ENCODE assay signal across 17 mouse cellular contexts in genomic region chr5:124605041-124605622, GRCm38 (mm10). TPM values are rescaled to one million over a fixed set of nuclear protein-coding genes. Genes with fewer than 3 reads are reported as not detected.
DNase-seq lines count a peak whose midpoint lies in the region; ATAC-seq lines count a peak whose summit lies in the region.
"Had no signal": no experiment of that assay in that cellular context is flagged by ENCODE, and none has a peak within 500 bp of the region (broad histone marks: within the 10 kb centered on the region; RNA-seq: fewer than 3 reads in every experiment).

No protein-coding gene starts in this region.

- no peak overlapping the region for H3K27ac ChIP-seq in liver, embryonic 11.5 days (ENCODE audit: low read depth, low read length)
- H3K27ac ChIP-seq in liver, embryonic 15.5 days (replicated peaks), result peak overlapping the region; percentile 45; the same call in 1 of the 2 replicates
- H3K27ac ChIP-seq: embryonic facial prominence, embryonic 12.5 days; forebrain, embryonic 15.5 days; heart, embryonic 13.5 days; hindbrain, embryonic 12.5 days had no signal

- H3K4me1 ChIP-seq in liver, embryonic 11.5 days (replicated peaks; ENCODE audit: control insufficient read depth, insufficient read depth, low read length), result no peaks in the 10 kb centered on the region
- 0 out of 2 replicates have a peak, but pooled peaks cover 4% of the 10 kb centered on the region for H3K4me1 ChIP-seq in liver, embryonic 15.5 days (replicated peaks)
- H3K4me1 ChIP-seq: embryonic facial prominence, embryonic 12.5 days; heart, embryonic 13.5 days had no signal

- no peak overlapping the region for H3K4me2 ChIP-seq in liver, embryonic 11.5 days
- H3K4me2 ChIP-seq in liver, embryonic 15.5 days, result no peak overlapping the region
- H3K4me2 ChIP-seq: embryonic facial prominence, embryonic 12.5 days; forebrain, embryonic 15.5 days; heart, embryonic 13.5 days; hindbrain, embryonic 12.5 days had no signal

- 70% methylated on average over 17 of the region's 17 CpGs for WGBS in liver, embryonic 11.5 days
- 64% methylated on average over 17 of the region's 17 CpGs for WGBS in liver, embryonic 15.5 days (ENCODE audit: insufficient replicate concordance)

- no peaks in the 10 kb centered on the region for H3K36me3 ChIP-seq in liver, embryonic 11.5 days (ENCODE audit: control insufficient read depth, insufficient read depth, low read length)
- no peaks in the 10 kb centered on the region for H3K36me3 ChIP-seq in liver, embryonic 15.5 days (replicated peaks)
- H3K36me3 ChIP-seq: embryonic facial prominence, embryonic 12.5 days; G1E had no signal

- no peak overlapping the region for H3K4me3 ChIP-seq in liver, embryonic 11.5 days (ENCODE audit: low read depth, low read length)
- no peak overlapping the region for H3K4me3 ChIP-seq in liver, embryonic 15.5 days (replicated peaks)
- H3K4me3 ChIP-seq: embryonic facial prominence, embryonic 12.5 days; forebrain, embryonic 15.5 days; heart, embryonic 13.5 days; hindbrain, embryonic 12.5 days had no signal

- ATAC-seq in liver, embryonic 11.5 days (replicated peaks; ENCODE audit: low FRiP score), result peak; percentile 74
- ATAC-seq in liver, embryonic 15.5 days (ENCODE audit: insufficient read depth), result peak; percentile 83
- ATAC-seq: forebrain, embryonic 15.5 days; hindbrain, embryonic 16.5 days had no signal

- peak; percentile 49 for DNase-seq in liver
- no peak for DNase-seq in liver, embryonic 11.5 days (ENCODE audit: low spot score)
- DNase-seq in frontal cortex, postnatal 10 days (ENCODE audit: low spot score in 2 of 2), result no peak
- no peak for DNase-seq in lung, postnatal 25 days (ENCODE audit: low spot score)
- no peak for DNase-seq in right cerebral cortex, postnatal 36 days (ENCODE audit: low spot score in 2 of 2)
- DNase-seq: adrenal gland, adult 8-10 months; adrenal gland, postnatal 36 days; cerebellum, adult 8-10 months; cerebellum, postnatal 14 days; gastrocnemius, postnatal 25 days had no signal

- H3K9me3 ChIP-seq in liver, embryonic 11.5 days (ENCODE audit: control insufficient read depth, low read length), result no peaks in the 10 kb centered on the region
- no peaks in the 10 kb centered on the region for H3K9me3 ChIP-seq in liver, embryonic 15.5 days (replicated peaks)
- H3K9me3 ChIP-seq: embryonic facial prominence, embryonic 12.5 days; forebrain, embryonic 15.5 days; G1E; heart, embryonic 13.5 days; hindbrain, embryonic 12.5 days had no signal

- no peak overlapping the region for H3K9ac ChIP-seq in liver, embryonic 11.5 days (ENCODE audit: low read depth, low read length)
- H3K9ac ChIP-seq in liver, embryonic 15.5 days, result no peak overlapping the region
- H3K9ac ChIP-seq: embryonic facial prominence, embryonic 12.5 days; forebrain, embryonic 15.5 days; heart, embryonic 13.5 days; hindbrain, embryonic 12.5 days had no signal

- no peaks in the 10 kb centered on the region for H3K27me3 ChIP-seq in liver, embryonic 11.5 days (replicated peaks; ENCODE audit: control insufficient read depth, insufficient read depth, low read length)
- H3K27me3 ChIP-seq in liver, embryonic 15.5 days, result 0 out of 2 replicates have a peak, but pooled peaks cover 4% of the 10 kb centered on the region
- H3K27me3 ChIP-seq: embryonic facial prominence, embryonic 12.5 days; forebrain, embryonic 15.5 days; heart, embryonic 13.5 days; hindbrain, embryonic 12.5 days had no signal

RNA-seq across cellular contexts. Expression of gene Atp6v0a2, which starts 23.2 kb away (rescaled TPM):
- 31.2 and 36.0 TPM in 2 replicates for polyA plus RNA-seq in liver, embryonic 11.5 days (2014; fragmentation: Nextera tagmentation; extraction: Ambion mirVana)
- 13.1 and 14.3 TPM in 2 replicates for polyA plus RNA-seq in liver, embryonic 15.5 days (2015; fragmentation: Nextera tagmentation; extraction: Ambion mirVana)

RNA-seq across cellular contexts. Expression of gene Gtf2h3, which starts 26.2 kb away (rescaled TPM):
- 69.7 and 69.9 TPM in 2 replicates for polyA plus RNA-seq in liver, embryonic 11.5 days (2014; fragmentation: Nextera tagmentation; extraction: Ambion mirVana)
- 19.4 and 20.0 TPM in 2 replicates for polyA plus RNA-seq in liver, embryonic 15.5 days (2015; fragmentation: Nextera tagmentation; extraction: Ambion mirVana)

RNA-seq across cellular contexts. Expression of gene Eif2b1, which starts 26.2 kb away (rescaled TPM):
- 119 and 123 TPM in 2 replicates for polyA plus RNA-seq in liver, embryonic 11.5 days (2014; fragmentation: Nextera tagmentation; extraction: Ambion mirVana)
- 39.0 and 41.5 TPM in 2 replicates for polyA plus RNA-seq in liver, embryonic 15.5 days (2015; fragmentation: Nextera tagmentation; extraction: Ambion mirVana)

RNA-seq across cellular contexts. Expression of gene Ddx55, which starts 52.5 kb away (rescaled TPM):
- polyA plus RNA-seq in liver, embryonic 11.5 days (2014; fragmentation: Nextera tagmentation; extraction: Ambion mirVana), result 18.9 and 19.6 TPM in 2 replicates
- polyA plus RNA-seq in liver, embryonic 15.5 days (2015; fragmentation: Nextera tagmentation; extraction: Ambion mirVana), result 5.1 and 5.8 TPM in 2 replicates
